Mouse (Mus musculus): ENCODE data around the gene Fgfr2. TPM values are rescaled to one million over a fixed set of nuclear protein-coding genes. Genes with fewer than 3 reads are reported as not detected.

The Fgfr2 gene
- polyA plus RNA-seq, 1 experiment from 2014 or later = 24.1 TPM

DNA sequence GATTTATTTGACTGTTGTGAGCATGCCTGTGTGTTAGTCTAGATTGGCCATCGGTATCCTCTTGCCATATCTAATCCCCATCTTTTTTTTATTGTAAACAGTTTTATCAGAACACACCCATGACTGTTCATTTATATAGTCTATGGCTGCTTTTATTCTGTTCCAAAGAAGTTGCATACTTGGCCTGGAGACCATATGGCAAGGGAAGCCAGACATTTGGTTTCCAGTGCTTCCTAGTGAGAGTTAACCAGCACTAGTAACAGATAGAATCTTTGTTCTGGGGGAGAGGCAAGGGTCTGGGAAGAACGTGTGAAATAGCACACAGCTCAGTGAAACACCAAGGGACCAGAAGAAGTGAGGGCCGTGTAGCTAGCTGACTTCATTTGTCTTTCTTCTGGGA, 2153.6 kb downstream of the Fgfr2 start:
- H3K4me3 ChIP-seq (ENCODE audit: low read length) = no peak overlapping the region
- H3K9me3 ChIP-seq (ENCODE audit: control insufficient read depth, low read length) = no peaks in the 10 kb centered on the region
- H3K9ac ChIP-seq (ENCODE audit: low read depth, low read length) = no peak overlapping the region
- no peaks in the 10 kb centered on the region for H3K36me3 ChIP-seq (ENCODE audit: control insufficient read depth, insufficient read depth, low read length)
- H3K27me3 ChIP-seq (replicated peaks; ENCODE audit: control insufficient read depth, insufficient read depth, low read length) = no peaks in the 10 kb centered on the region
- no peak for ATAC-seq
- no peak overlapping the region for H3K27ac ChIP-seq (ENCODE audit: low read depth, low read length)
- H3K4me1 ChIP-seq (ENCODE audit: control insufficient read depth, insufficient read depth, low read depth, low read length) = peaks cover 4% of the 10 kb centered on the region; the same call in 1 of the 2 replicates
- no peak overlapping the region for H3K4me2 ChIP-seq (ENCODE audit: low read length)
- 61% methylated on average over 3 of the region's 3 CpGs for WGBS

GRCm38 (mm10) chr7:130969076-130969475, 2154.1 kb downstream of the Fgfr2 start:
- Histone ChIP-seq H3K27ac (ENCODE audit: low read depth, low read length) (no peak overlapping the region), H3K4me1 (ENCODE audit: control insufficient read depth, insufficient read depth, low read depth, low read length) (peaks cover 4% of the 10 kb centered on the region; the same call in 1 of the 2 replicates), H3K9me3 (ENCODE audit: control insufficient read depth, low read length) (no peaks in the 10 kb centered on the region), H3K4me2 (ENCODE audit: low read length) (no peak overlapping the region), H3K9ac (ENCODE audit: low read depth, low read length) (no peak overlapping the region), H3K36me3 (ENCODE audit: control insufficient read depth, insufficient read depth, low read length) (no peaks in the 10 kb centered on the region), H3K4me3 (ENCODE audit: low read length) (no peak overlapping the region), H3K27me3 (replicated peaks; ENCODE audit: control insufficient read depth, insufficient read depth, low read length) (no peaks in the 10 kb centered on the region)
- WGBS = 81% methylated on average over 5 of the region's 5 CpGs
- no peak for ATAC-seq

DNA sequence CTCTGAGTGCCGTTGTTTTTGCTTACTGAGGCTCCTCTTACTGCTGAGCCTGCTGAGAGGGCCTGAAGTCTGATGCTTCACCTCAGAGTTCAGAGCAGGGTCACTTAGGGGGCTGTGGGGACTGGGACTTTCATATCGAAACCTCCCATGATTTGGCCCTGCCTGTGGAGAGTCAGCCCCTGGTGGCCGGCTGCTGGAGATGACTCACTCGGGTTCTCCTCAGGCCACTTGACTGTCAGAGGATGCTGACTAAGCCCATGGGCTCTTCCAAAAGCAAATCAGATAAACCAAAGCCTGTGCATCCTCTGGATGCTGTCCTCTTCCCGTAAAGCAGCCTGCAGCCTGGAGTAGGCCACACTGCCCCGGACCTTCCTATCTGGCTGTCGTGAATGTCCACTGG, 2154.6 kb downstream of the Fgfr2 start:
- Histone ChIP-seq H3K4me3 (ENCODE audit: low read length) (no peak overlapping the region), H3K4me2 (ENCODE audit: low read length) (no peak overlapping the region), H3K36me3 (ENCODE audit: control insufficient read depth, insufficient read depth, low read length) (no peaks in the 10 kb centered on the region), H3K4me1 (ENCODE audit: control insufficient read depth, insufficient read depth, low read depth, low read length) (peaks cover 4% of the 10 kb centered on the region; the same call in 1 of the 2 replicates), H3K27ac (ENCODE audit: low read depth, low read length) (no peak overlapping the region), H3K9ac (ENCODE audit: low read depth, low read length) (no peak overlapping the region), H3K9me3 (ENCODE audit: control insufficient read depth, low read length) (no peaks in the 10 kb centered on the region), H3K27me3 (replicated peaks; ENCODE audit: control insufficient read depth, insufficient read depth, low read length) (no peaks in the 10 kb centered on the region)
- ATAC-seq = no peak
- WGBS = 73% methylated on average over 7 of the region's 7 CpGs

GRCm38 (mm10) chr7:130967901-130968300, 2155.2 kb downstream of the Fgfr2 start:
- H3K27ac ChIP-seq (ENCODE audit: low read depth, low read length) = no peak overlapping the region
- 88% methylated on average over 6 of the region's 6 CpGs for WGBS
- no peak for ATAC-seq
- peaks cover 4% of the 10 kb centered on the region; the same call in 1 of the 2 replicates for H3K4me1 ChIP-seq (ENCODE audit: control insufficient read depth, insufficient read depth, low read depth, low read length)
- H3K4me2 ChIP-seq (ENCODE audit: low read length) = no peak overlapping the region
- H3K9ac ChIP-seq (ENCODE audit: low read depth, low read length) = no peak overlapping the region
- H3K27me3 ChIP-seq (replicated peaks; ENCODE audit: control insufficient read depth, insufficient read depth, low read length) = no peaks in the 10 kb centered on the region
- H3K36me3 ChIP-seq (ENCODE audit: control insufficient read depth, insufficient read depth, low read length) = no peaks in the 10 kb centered on the region
- no peak overlapping the region for H3K4me3 ChIP-seq (ENCODE audit: low read length)
- H3K9me3 ChIP-seq (ENCODE audit: control insufficient read depth, low read length) = no peaks in the 10 kb centered on the region

GRCm38 (mm10) chr7:130966876-130967275, 2156.3 kb downstream of the Fgfr2 start:
- H3K4me1 ChIP-seq (ENCODE audit: control insufficient read depth, insufficient read depth, low read depth, low read length) = peaks cover 4% of the 10 kb centered on the region; the same call in 1 of the 2 replicates
- H3K9ac ChIP-seq (ENCODE audit: low read depth, low read length) = no peak overlapping the region
- WGBS = 78% methylated on average over 6 of the region's 6 CpGs
- no peaks in the 10 kb centered on the region for H3K36me3 ChIP-seq (ENCODE audit: control insufficient read depth, insufficient read depth, low read length)
- H3K27me3 ChIP-seq (replicated peaks; ENCODE audit: control insufficient read depth, insufficient read depth, low read length) = no peaks in the 10 kb centered on the region
- H3K4me3 ChIP-seq (ENCODE audit: low read length) = no peak overlapping the region
- ATAC-seq = no peak
- no peaks in the 10 kb centered on the region for H3K9me3 ChIP-seq (ENCODE audit: control insufficient read depth, low read length)
- no peak overlapping the region for H3K4me2 ChIP-seq (ENCODE audit: low read length)
- no peak overlapping the region for H3K27ac ChIP-seq (ENCODE audit: low read depth, low read length)

DNA sequence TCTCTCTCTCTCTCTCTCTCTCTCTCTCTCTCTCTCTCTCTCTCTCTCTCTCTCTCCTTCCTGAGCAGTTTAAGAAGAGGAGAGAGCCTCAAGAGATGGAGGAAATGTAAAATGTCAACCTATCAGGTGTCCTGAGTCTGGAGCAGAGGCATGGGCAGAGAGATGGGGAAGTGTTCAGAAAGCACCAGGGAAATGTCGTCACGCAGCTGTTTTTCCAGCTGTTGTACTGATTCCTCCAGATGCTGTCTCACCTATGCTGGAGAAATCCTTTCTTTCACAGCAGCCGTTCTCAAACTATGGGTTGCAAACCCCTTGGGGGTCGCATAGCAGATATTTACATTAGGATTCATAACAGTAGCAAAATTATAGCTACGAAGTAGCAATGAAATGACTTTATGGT, 2156.7 kb downstream of the Fgfr2 start:
- 64% methylated on average over 5 of the region's 5 CpGs for WGBS
- no peak for ATAC-seq
- no peaks in the 10 kb centered on the region for H3K9me3 ChIP-seq (ENCODE audit: control insufficient read depth, low read length)
- no peak overlapping the region for H3K9ac ChIP-seq (ENCODE audit: low read depth, low read length)
- H3K27me3 ChIP-seq (replicated peaks; ENCODE audit: control insufficient read depth, insufficient read depth, low read length) = no peaks in the 10 kb centered on the region
- H3K27ac ChIP-seq (ENCODE audit: low read depth, low read length) = no peak overlapping the region; the same call in 1 of the 2 replicates
- peaks cover 4% of the 10 kb centered on the region; the same call in 1 of the 2 replicates for H3K4me1 ChIP-seq (ENCODE audit: control insufficient read depth, insufficient read depth, low read depth, low read length)
- H3K36me3 ChIP-seq (ENCODE audit: control insufficient read depth, insufficient read depth, low read length) = no peaks in the 10 kb centered on the region
- H3K4me3 ChIP-seq (ENCODE audit: low read length) = no peak overlapping the region
- H3K4me2 ChIP-seq (ENCODE audit: low read length) = no peak overlapping the region

DNA sequence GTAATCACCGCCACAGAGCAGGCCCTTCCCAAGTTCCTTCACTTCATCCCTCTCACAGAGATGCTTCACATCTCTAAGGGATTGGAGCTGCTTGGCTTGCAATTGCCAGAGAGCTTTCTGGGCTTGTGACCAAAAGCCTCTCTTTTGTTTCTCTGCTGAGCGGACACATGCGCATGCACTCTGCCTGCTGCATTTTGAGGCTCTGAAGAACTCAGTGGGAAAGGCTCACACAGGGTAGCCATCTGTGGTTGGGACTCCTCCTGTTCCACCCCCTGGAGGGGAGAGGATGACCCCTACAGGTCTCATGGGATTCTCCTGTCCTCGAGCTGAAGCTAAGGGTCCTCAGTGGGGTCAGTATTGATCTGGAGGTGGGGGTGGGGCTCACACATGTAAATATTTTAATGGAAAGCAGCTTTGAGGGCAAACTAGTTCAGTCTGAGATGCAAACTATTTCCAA, 2157.2 kb downstream of the Fgfr2 start:
- ATAC-seq = peak; percentile 90
- Histone ChIP-seq H3K4me1 (ENCODE audit: control insufficient read depth, insufficient read depth, low read depth, low read length) (peaks cover 4% of the 10 kb centered on the region; the same call in 1 of the 2 replicates), H3K4me3 (ENCODE audit: low read length) (no peak overlapping the region), H3K9ac (ENCODE audit: low read depth, low read length) (no peak overlapping the region), H3K36me3 (ENCODE audit: control insufficient read depth, insufficient read depth, low read length) (no peaks in the 10 kb centered on the region), H3K4me2 (ENCODE audit: low read length) (no peak overlapping the region), H3K27ac (ENCODE audit: low read depth, low read length) (peak overlapping the region; percentile 62), H3K27me3 (replicated peaks; ENCODE audit: control insufficient read depth, insufficient read depth, low read length) (no peaks in the 10 kb centered on the region), H3K9me3 (ENCODE audit: control insufficient read depth, low read length) (no peaks in the 10 kb centered on the region)
- 42% methylated on average over 4 of the region's 4 CpGs for WGBS

GRCm38 (mm10) chr7:130965396-130965795, 2157.8 kb downstream of the Fgfr2 start:
- Histone ChIP-seq H3K4me2 (ENCODE audit: low read length) (no peak overlapping the region), H3K27ac (ENCODE audit: low read depth, low read length) (peak overlapping the region; percentile 62), H3K4me3 (ENCODE audit: low read length) (no peak overlapping the region), H3K9me3 (ENCODE audit: control insufficient read depth, low read length) (no peaks in the 10 kb centered on the region), H3K27me3 (replicated peaks; ENCODE audit: control insufficient read depth, insufficient read depth, low read length) (no peaks in the 10 kb centered on the region), H3K9ac (ENCODE audit: low read depth, low read length) (no peak overlapping the region), H3K36me3 (ENCODE audit: control insufficient read depth, insufficient read depth, low read length) (no peaks in the 10 kb centered on the region), H3K4me1 (ENCODE audit: control insufficient read depth, insufficient read depth, low read depth, low read length) (peaks cover 4% of the 10 kb centered on the region; the same call in 1 of the 2 replicates)
- no peak for ATAC-seq
- 91% methylated on average over 4 of the region's 4 CpGs for WGBS

GRCm38 (mm10) chr7:130964686-130965085, 2158.5 kb downstream of the Fgfr2 start:
- Histone ChIP-seq H3K27me3 (replicated peaks; ENCODE audit: control insufficient read depth, insufficient read depth, low read length) (no peaks in the 10 kb centered on the region), H3K4me3 (ENCODE audit: low read length) (no peak overlapping the region), H3K4me2 (ENCODE audit: low read length) (no peak overlapping the region), H3K9ac (ENCODE audit: low read depth, low read length) (no peak overlapping the region), H3K36me3 (ENCODE audit: control insufficient read depth, insufficient read depth, low read length) (no peaks in the 10 kb centered on the region), H3K9me3 (ENCODE audit: control insufficient read depth, low read length) (no peaks in the 10 kb centered on the region), H3K4me1 (ENCODE audit: control insufficient read depth, insufficient read depth, low read depth, low read length) (peaks cover 7% of the 10 kb centered on the region), H3K27ac (ENCODE audit: low read depth, low read length) (no peak overlapping the region)
- no peak for ATAC-seq
- WGBS = 54% methylated on average over 5 of the region's 5 CpGs

- 92% methylated on average over 6 of the region's 6 CpGs for WGBS
These were observed 2161.7 kb downstream of the Fgfr2 start for GRCm38 (mm10) chr7:130961429-130961828.

More at GRCm38 (mm10) chr7:130961429-130961828, 2161.7 kb downstream of the Fgfr2 start:
- Histone ChIP-seq H3K4me3 (ENCODE audit: low read length) (no peak overlapping the region), H3K4me1 (ENCODE audit: control insufficient read depth, insufficient read depth, low read depth, low read length) (peaks cover 7% of the 10 kb centered on the region), H3K27ac (ENCODE audit: low read depth, low read length) (no peak overlapping the region), H3K4me2 (ENCODE audit: low read length) (no peak overlapping the region), H3K9me3 (ENCODE audit: control insufficient read depth, low read length) (no peaks in the 10 kb centered on the region), H3K27me3 (replicated peaks; ENCODE audit: control insufficient read depth, insufficient read depth, low read length) (no peaks in the 10 kb centered on the region), H3K36me3 (ENCODE audit: control insufficient read depth, insufficient read depth, low read length) (no peaks in the 10 kb centered on the region), H3K9ac (ENCODE audit: low read depth, low read length) (no peak overlapping the region)
- ATAC-seq = no peak
